Mouse (Mus musculus): Measurements from ENCODE around the gene Ip6k2.

GRCm38 (mm10) chr9:108805768-108806167 lies 22.2 kb downstream of the Ip6k2 start:
- TF ChIP-seq EP300 (IDR thresholded peaks at IDR 0.05; ENCODE audit: low read depth): no peak
- no peak for TF ChIP-seq CTCF (IDR thresholded peaks at IDR 0.05; ENCODE audit: low read depth)

Data from heart, postnatal 0 days (tissue).